Mouse (Mus musculus) lung, postnatal 0 days (tissue): ENCODE measurements around the gene Laptm5.

Experiments used
- CTCF ChIP-seq: IDR thresholded peaks from 2 replicates; pipeline ENCODE4 v1.5.1; 2016; ENCODE audit warnings: antibody characterized with exemption, mild to moderate bottlenecking
- EP300 ChIP-seq: IDR thresholded peaks from 2 replicates; pipeline ENCODE4 v1.6.1; 2016; ENCODE audit warnings: antibody characterized with exemption, mild to moderate bottlenecking, control low read depth

DNA sequence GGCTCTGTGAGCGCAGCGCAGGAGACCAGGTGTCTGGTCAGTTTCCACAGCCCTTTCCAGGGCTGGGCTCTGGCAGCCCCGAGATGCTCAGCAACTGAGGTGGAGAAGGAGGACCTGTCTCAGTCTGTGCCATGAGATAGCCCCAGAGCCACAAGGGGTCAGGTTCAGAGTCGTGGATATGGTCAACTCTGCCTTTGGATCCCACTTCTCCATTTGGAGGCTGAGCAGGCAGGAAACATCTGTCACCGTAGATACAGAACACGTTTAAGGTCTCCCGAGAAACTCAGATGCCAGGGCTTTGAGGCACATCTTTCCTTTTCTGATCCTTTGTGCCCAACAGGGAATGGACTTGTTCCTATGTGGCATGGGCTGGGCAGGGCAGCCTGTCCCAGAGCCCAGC, 31.9 kb downstream of the Laptm5 start:
- no peak for TF ChIP-seq CTCF
- TF ChIP-seq EP300, result no peak
